Mouse (Mus musculus): ENCODE results near the gene S100a6. TPM values are rescaled to one million over a fixed set of nuclear protein-coding genes. Genes with fewer than 3 reads are reported as not detected.

Gene S100a6
- total RNA-seq, 2 experiments from 2014 or later = 18.4 to 21.8 TPM

DNA sequence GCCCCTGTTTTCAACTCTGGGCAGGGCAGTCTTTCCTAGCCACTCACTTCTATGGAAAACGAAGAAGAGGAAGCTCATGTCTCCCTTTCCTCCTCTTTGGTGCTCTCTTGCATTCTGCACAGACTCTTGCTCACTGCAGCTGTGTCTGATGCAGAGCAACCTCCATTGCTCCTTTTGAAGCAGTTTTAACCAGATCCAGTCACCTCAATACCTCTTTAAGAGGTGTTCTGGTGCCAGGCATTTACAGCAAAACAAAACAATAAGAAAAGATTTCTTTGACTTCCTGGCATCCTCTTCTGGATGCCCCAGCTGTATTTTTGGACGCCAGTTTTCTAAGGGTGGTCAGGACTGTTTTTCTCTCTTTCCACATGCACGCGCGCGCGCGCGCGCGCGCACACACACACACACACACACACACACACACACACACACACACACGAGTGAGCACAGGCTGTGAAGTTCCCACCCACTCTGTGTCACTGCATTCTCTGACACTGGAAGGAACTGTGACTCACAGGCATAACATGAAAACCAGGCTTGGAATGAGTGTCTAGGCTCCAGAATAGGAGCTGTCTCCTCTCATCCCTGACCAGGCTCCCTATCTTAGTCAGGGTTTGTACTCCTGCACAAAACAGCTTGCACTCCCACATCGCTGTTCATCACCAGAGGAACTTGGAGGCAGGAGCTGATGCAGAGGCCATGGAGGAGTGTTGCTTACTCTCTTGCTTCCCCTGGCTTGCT is 25.2 kb upstream of the S100a6 start:
- H3K27ac ChIP-seq = peak overlapping the region; percentile 58
- TF ChIP-seq CTCF (conservative IDR thresholded peaks at IDR 0.05) = no peak
- DNase-seq (ENCODE audit: low spot score in 2 of 2) = peak in 1 of 2 experiments; percentile 51
- H3K4me3 ChIP-seq = no peak overlapping the region

DNA sequence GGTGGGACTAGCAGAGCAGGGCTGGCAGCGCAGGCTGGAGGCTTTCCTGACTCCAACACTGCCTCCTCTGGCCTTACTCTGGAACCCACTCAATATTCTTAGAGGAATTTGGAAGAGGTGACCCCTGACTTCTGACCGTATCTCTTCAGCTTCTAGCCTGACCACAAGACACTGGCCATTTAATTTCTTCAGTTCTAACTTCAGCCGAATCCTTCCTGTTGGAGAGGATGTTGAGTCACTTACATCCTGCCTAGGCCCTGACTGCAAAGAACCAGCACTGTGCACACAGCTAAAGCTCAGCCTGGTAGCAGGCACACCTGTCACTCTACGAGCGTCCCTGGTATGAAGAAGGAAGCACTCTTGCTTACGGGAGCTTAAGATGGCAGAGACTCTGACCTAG is 23.3 kb upstream of the S100a6 start:
- Histone ChIP-seq H3K4me3 (no peak overlapping the region), H3K27ac (no peak overlapping the region)
- TF ChIP-seq CTCF (conservative IDR thresholded peaks at IDR 0.05) = no peak
- DNase-seq (ENCODE audit: low spot score in 2 of 2) = no peak

- DNase-seq (ENCODE audit: low spot score in 2 of 2) = no peak
- Histone ChIP-seq H3K4me3 (no peak within 1 kb of the TSS), H3K27ac (no peak within 1 kb of the TSS)
- no peak for TF ChIP-seq CTCF (conservative IDR thresholded peaks at IDR 0.05)
Observed at GRCm38 (mm10) chr3:90589947-90590346, 22.7 kb upstream of the S100a6 start, which contains the start of gene S100a2. Gene S100a2 (plus strand): TSS chr3:90590247.

DNA sequence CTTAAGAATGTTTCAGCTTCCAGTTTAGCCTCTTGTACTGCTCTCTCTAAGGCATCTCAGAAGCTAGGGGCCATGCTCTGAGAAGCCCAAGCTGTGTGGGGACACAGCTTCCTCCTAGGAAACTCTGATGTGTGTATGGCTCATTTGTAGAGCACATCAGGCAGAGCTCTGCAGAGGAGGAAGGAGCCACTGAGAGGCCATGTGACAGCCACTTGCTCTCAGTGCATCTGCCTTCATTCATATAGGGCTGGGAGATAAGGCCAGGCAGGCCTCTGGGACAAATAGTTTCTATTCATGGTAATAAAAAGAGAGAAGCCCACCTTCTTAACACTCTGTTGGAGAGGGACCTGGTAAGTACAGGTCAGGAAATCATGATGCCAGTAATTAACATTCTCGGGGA is 18.2 kb upstream of the S100a6 start:
- DNase-seq (ENCODE audit: low spot score in 2 of 2) = no peak
- H3K27ac ChIP-seq = no peak overlapping the region
- TF ChIP-seq CTCF (conservative IDR thresholded peaks at IDR 0.05) = no peak
- no peak overlapping the region for H3K4me3 ChIP-seq

DNA sequence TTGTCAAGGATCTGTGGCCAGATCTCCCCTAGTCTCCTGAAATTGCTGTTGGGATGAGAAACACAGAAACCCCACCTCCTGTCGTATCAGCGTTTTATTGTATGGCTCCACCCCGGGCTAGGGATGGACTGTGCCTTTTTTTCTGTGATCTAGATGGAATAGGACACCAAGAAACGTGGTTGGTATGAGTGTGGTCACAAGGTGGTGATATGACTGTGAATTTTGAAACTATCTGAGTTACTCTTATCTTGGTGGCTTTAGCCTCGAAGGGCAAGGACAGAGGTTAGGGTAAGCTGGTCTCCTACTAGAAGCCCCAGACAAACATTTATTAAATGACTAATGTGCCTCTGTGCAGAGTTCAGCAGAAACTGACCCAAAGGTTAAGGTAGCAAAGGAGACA is 17.1 kb upstream of the S100a6 start:
- no peak for TF ChIP-seq CTCF (conservative IDR thresholded peaks at IDR 0.05)
- no peak for DNase-seq (ENCODE audit: low spot score in 2 of 2)
- Histone ChIP-seq H3K27ac (no peak overlapping the region), H3K4me3 (no peak overlapping the region)

- Histone ChIP-seq H3K4me3 (no peak overlapping the region), H3K27ac (no peak overlapping the region)
- TF ChIP-seq CTCF (conservative IDR thresholded peaks at IDR 0.05) = no peak
- no peak for DNase-seq (ENCODE audit: low spot score in 2 of 2)
Observed at GRCm38 (mm10) chr3:90596810-90597209, 15.9 kb upstream of the S100a6 start.

GRCm38 (mm10) chr3:90597736-90598135 is 14.9 kb upstream of the S100a6 start:
- DNase-seq (ENCODE audit: low spot score in 2 of 2) = no peak
- Histone ChIP-seq H3K27ac (no peak overlapping the region), H3K4me3 (no peak overlapping the region)
- no peak for TF ChIP-seq CTCF (conservative IDR thresholded peaks at IDR 0.05)

DNA sequence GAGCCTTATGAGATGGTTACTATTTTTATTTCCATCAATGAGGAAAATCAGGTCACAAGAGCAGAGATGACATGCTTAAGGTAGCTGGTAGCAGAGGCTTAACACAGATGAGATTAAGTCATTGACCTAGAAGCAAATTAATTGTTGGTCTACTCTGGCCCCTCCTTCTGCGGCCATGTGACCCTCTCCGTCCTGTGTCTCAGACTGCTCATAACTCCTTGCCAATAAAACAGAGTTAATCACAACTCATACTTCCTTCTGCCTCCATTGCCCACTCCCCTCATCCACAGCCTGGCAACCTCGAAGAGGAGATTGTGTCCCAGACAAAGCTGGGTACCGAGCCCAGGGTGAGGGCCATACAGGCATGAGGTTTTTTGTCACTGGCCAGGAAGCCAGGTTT is 14.5 kb upstream of the S100a6 start:
- TF ChIP-seq CTCF (conservative IDR thresholded peaks at IDR 0.05) = no peak
- DNase-seq (ENCODE audit: low spot score in 2 of 2) = no peak
- no peak overlapping the region for H3K27ac ChIP-seq
- H3K4me3 ChIP-seq = no peak overlapping the region

DNA sequence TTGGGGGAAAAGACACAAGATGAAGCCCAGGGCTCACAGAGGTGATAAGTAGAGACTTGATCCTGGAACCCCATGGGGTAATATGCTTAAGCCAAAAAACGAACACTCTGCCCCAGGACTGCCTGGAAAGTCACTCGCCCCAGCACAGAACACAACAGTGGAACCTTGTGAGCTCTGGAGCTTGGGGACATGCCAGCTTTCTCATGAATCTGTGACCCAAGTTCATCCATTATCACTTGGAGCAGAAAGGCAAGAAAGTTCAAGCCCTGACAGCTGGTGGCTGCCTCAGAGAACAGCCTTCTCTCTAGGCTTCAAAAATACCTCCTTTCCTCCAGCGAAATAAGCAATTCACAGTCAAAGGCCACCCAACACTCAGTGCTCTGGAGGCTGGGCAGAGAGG is 13.3 kb upstream of the S100a6 start:
- Histone ChIP-seq H3K27ac (no peak overlapping the region), H3K4me3 (no peak overlapping the region)
- DNase-seq (ENCODE audit: low spot score in 2 of 2) = no peak
- TF ChIP-seq CTCF (conservative IDR thresholded peaks at IDR 0.05) = no peak

DNA sequence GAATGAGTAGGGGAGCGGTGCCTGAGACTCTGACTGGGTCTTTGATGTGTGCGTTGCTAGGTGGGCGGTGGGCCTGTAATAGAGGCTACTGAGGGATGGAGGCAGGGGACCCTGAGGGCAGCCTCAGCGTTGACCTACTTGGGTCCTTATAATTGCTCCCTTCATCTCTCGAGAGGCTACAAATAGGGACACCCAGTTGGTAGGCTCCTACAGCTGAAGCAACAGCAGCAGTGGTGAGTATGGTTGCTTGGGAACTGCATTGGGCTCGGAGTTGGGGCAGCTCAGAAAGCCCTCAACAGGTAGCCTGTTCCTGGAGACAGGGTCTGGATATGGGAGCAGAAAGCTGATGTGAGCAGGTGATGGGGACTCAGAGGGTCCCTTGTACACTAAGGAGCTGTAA is 12.6 kb upstream of the S100a6 start:
- DNase-seq (ENCODE audit: low spot score in 2 of 2) = no peak
- no peak overlapping the region for H3K4me3 ChIP-seq
- no peak for TF ChIP-seq CTCF (conservative IDR thresholded peaks at IDR 0.05)
- no peak overlapping the region for H3K27ac ChIP-seq

GRCm38 (mm10) chr3:90600458-90601195 is 12.1 kb upstream of the S100a6 start:
- H3K27ac ChIP-seq = no peak overlapping the region
- no peak overlapping the region for H3K4me3 ChIP-seq
- no peak for TF ChIP-seq CTCF (conservative IDR thresholded peaks at IDR 0.05)
- DNase-seq (ENCODE audit: low spot score in 2 of 2) = no peak

- DNase-seq (ENCODE audit: low spot score in 2 of 2) = no peak
- no peak for TF ChIP-seq CTCF (conservative IDR thresholded peaks at IDR 0.05)
- Histone ChIP-seq H3K27ac (no peak within 1 kb of the TSS), H3K4me3 (no peak within 1 kb of the TSS)
Observed at GRCm38 (mm10) chr3:90601486-90602110, 11.1 kb upstream of the S100a6 start, which contains the start of gene Gm42674. Gene Gm42674 (plus strand): TSS chr3:90601904.

DNA sequence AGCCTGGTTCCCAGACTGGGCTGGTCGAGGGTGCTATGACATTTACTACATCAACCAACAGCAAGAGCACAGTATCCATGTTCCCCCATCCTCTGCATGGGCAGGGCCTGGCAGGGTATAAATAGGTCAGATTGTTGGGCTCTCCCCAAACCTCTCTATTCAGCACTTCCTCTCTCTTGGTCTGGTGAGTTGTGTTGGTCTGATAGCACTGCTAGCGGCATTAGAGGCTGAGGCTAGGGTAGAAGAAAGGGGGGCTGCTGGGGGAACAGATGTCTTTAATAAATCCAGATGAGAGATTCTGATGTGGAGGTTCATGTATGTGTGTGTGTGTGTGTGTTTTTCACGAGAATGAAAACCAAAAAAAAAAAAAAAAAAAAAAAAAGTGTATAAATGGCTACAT is 9.1 kb upstream of the S100a6 start, which contains the start of gene S100a4:
Gene S100a4, plus strand, starts transcription at position 149 of the 400 bp plus-strand sequence.
- 0 out of 2 replicates have a peak within 1 kb of the TSS, but pooled peaks have one; percentile 32 for H3K27ac ChIP-seq
- no peak for DNase-seq (ENCODE audit: low spot score in 2 of 2)
- no peak for TF ChIP-seq CTCF (conservative IDR thresholded peaks at IDR 0.05)
- no peak within 1 kb of the TSS for H3K4me3 ChIP-seq
